Mouse (Mus musculus) ES-E14 (cell line): Measurements from ENCODE around the gene Thtpa. TPM values are rescaled to one million over a fixed set of nuclear protein-coding genes. Genes with fewer than 3 reads are reported as not detected.
A peak's percentile ranks its signal among the peaks of the same experiment; 100 is the strongest.

Experiments
- DNase-seq: peaks from one replicate; pipeline ENCODE4 v3.0.0-alpha.2; 2013; ENCODE audit warnings: low read depth, low spot score
- H3K27ac ChIP-seq: 2 replicates; pipeline ENCODE4 v1.5.1; 2012; ENCODE audit warnings: low read depth, mild to moderate bottlenecking, low read length, moderate library complexity, mixed read lengths; ENCODE audit not compliant: poor library complexity, insufficient read depth, severe bottlenecking
- H3K36me3 ChIP-seq: 2 replicates; pipeline ENCODE4 v1.6.1; 2012; ENCODE audit warnings: mild to moderate bottlenecking, low read length, moderate library complexity, mixed read lengths; ENCODE audit not compliant: control insufficient read depth, poor library complexity, insufficient read depth, severe bottlenecking
- H3K4me1 ChIP-seq, 2 experiments: fragments of 150-350 bp in 1 of 2; sonication (generic) in 1 of 2; 2 replicates each; pipeline ENCODE4 v1.6.1; 2012; ENCODE audit warnings: low read length in 2 of 2, mild to moderate bottlenecking in 1 of 2, mixed read lengths in 1 of 2; ENCODE audit not compliant: control insufficient read depth in 2 of 2, insufficient read depth in 2 of 2, poor library complexity in 1 of 2
- H3K4me3 ChIP-seq, 2 experiments: fragments of 150-350 bp in 1 of 2; sonication (generic) in 1 of 2; 2 replicates each; pipeline ENCODE4 v1.5.1; 2012; ENCODE audit warnings: low read length in 2 of 2, low read depth in 1 of 2, mild to moderate bottlenecking in 1 of 2, mixed read lengths in 1 of 2; ENCODE audit not compliant: insufficient read depth in 1 of 2, poor library complexity in 1 of 2, severe bottlenecking in 1 of 2
- H3K9ac ChIP-seq: 2 replicates; pipeline ENCODE4 v1.6.1; 2012; ENCODE audit warnings: low read depth, mild to moderate bottlenecking, low read length, mixed read lengths; ENCODE audit not compliant: poor library complexity, insufficient read depth, severe bottlenecking
- H3K9me3 ChIP-seq: fragments of 150-350 bp; sonication (generic); 2 replicates; pipeline ENCODE4 v1.6.1; 2012; ENCODE audit warnings: low read depth, mild to moderate bottlenecking, low read length; ENCODE audit not compliant: control insufficient read depth, insufficient read depth
- CHD2 ChIP-seq: IDR thresholded peaks from 2 replicates; pipeline ENCODE4 v1.6.1; 2014; ENCODE audit warnings: mild to moderate bottlenecking, low read depth, low read length, inconsistent platforms
- HCFC1 ChIP-seq: IDR thresholded peaks from 2 replicates; pipeline ENCODE4 v1.6.1; 2012; ENCODE audit warnings: low read length, inconsistent platforms, borderline replicate concordance; ENCODE audit not compliant: insufficient read depth
- MAFK ChIP-seq: IDR thresholded peaks from 2 replicates; pipeline ENCODE4 v1.6.1; 2014; ENCODE audit warnings: mild to moderate bottlenecking, low read depth, low read length, inconsistent platforms; ENCODE audit not compliant: insufficient read depth
- ZC3H11A ChIP-seq: IDR thresholded peaks from 2 replicates; pipeline ENCODE4 v1.6.1; 2012; ENCODE audit warnings: low read depth, mild to moderate bottlenecking, inconsistent platforms, low read length, borderline replicate concordance
- ZNF384 ChIP-seq: IDR thresholded peaks from 2 replicates; pipeline ENCODE4 v1.6.1; 2012; ENCODE audit warnings: low read depth, low read length, inconsistent platforms
- in situ Hi-C, 2 experiments: fragments of 600-800 bp; cut with MboI; formaldehyde crosslinking; loops; one replicate each; pipeline ENCODE4 v1.15.1; 2025; ENCODE audit warnings: low sequenced_read_pairs in 2 of 2, inconsistent platforms in 1 of 2; ENCODE audit not compliant: unreplicated experiment in 2 of 2
- total RNA-seq: library from RNA; depleted of rRNA; stranded (reverse); fragments of 300-350 nt; gene quantifications from 2 replicates; pipeline ENCODE4 v1.2.3, GENCODE M21; 2012

The Thtpa gene
- total RNA-seq, 1 experiment: 7.9 TPM

- Histone ChIP-seq H3K9me3 (no peaks in the 10 kb centered on the region), H3K9ac (peak overlapping the region; percentile 74; the same call in 1 of the 2 replicates), H3K36me3 (peaks cover 20% of the 10 kb centered on the region), H3K4me1 (peaks cover 15 to 32% of the 10 kb centered on the region in 2 experiments), H3K27ac (peak overlapping the region; percentile 93), H3K4me3 (peak overlapping the region; percentile 52 to 65)
- in situ Hi-C loops: no loop called here
- no peak for TF ChIP-seq ZNF384
- TF ChIP-seq HCFC1: no peak
- no peak for TF ChIP-seq ZC3H11A
- no peak for TF ChIP-seq CHD2
- no peak for TF ChIP-seq MAFK
- peak; percentile 90 for DNase-seq
Measured at GRCm38 (mm10) chr14:55077481-55078365, 16.9 kb upstream of the Thtpa start.

- Histone ChIP-seq H3K4me1 (peaks cover 16 to 28% of the 10 kb centered on the region in 2 experiments), H3K27ac (peak overlapping the region; percentile 93), H3K36me3 (peaks cover 13% of the 10 kb centered on the region), H3K4me3 (peak overlapping the region; percentile 52 to 65), H3K9me3 (no peaks in the 10 kb centered on the region), H3K9ac (peak overlapping the region; percentile 74)
- DNase-seq: no peak
- in situ Hi-C loops: no loop called here
- no peak for TF ChIP-seq ZNF384
- no peak for TF ChIP-seq ZC3H11A
- TF ChIP-seq HCFC1: no peak
- TF ChIP-seq MAFK: no peak
Measured at GRCm38 (mm10) chr14:55078366-55078989, 16.1 kb upstream of the Thtpa start.

GRCm38 (mm10) chr14:55079214-55079970 lies 15.2 kb upstream of the Thtpa start:
- Histone ChIP-seq H3K36me3 (peaks cover 9% of the 10 kb centered on the region), H3K9ac (peak overlapping the region; percentile 74; the same call in 1 of the 2 replicates), H3K4me3 (peak overlapping the region; percentile 52 to 65; a peak in 3 of 4 replicates), H3K27ac (peak overlapping the region; percentile 93), H3K9me3 (no peaks in the 10 kb centered on the region), H3K4me1 (peaks cover 16 to 22% of the 10 kb centered on the region in 2 experiments)
- peak; percentile 92 for DNase-seq
- in situ Hi-C loops: no loop called here
- TF ChIP-seq MAFK (no peak), ZC3H11A (peak; percentile 13; the same call in 1 of the 2 replicates)

- DNase-seq: no peak
- in situ Hi-C loops: loop anchor here in 1 of 2 experiments (10.0 kb wide), 1 partner anchor 186 kb away; the partner anchor contains the start of gene Pabpn1
- Histone ChIP-seq H3K36me3 (peaks cover 2% of the 10 kb centered on the region; the same call in 1 of the 2 replicates), H3K4me3 (peak overlapping the region; percentile 11 to 12; a peak in 1 of 4 replicates), H3K9ac (no peak overlapping the region; the same call in 1 of the 2 replicates), H3K27ac (no peak overlapping the region; the same call in 1 of the 2 replicates), H3K9me3 (no peaks in the 10 kb centered on the region), H3K4me1 (peaks cover 19% of the 10 kb centered on the region in 2 experiments)
- TF ChIP-seq CHD2 (no peak), HCFC1 (no peak), MAFK (no peak), ZNF384 (no peak), ZC3H11A (no peak)
Measured at GRCm38 (mm10) chr14:55081105-55081504, 13.5 kb upstream of the Thtpa start.
